Mouse (Mus musculus): ENCODE results near the gene Vasp.
"Not testable (repeated sequence)": the region's sequence is repeated elsewhere in the genome, so short reads cannot be mapped to it uniquely, and the experiment has no call there.

Vasp gene

DNA sequence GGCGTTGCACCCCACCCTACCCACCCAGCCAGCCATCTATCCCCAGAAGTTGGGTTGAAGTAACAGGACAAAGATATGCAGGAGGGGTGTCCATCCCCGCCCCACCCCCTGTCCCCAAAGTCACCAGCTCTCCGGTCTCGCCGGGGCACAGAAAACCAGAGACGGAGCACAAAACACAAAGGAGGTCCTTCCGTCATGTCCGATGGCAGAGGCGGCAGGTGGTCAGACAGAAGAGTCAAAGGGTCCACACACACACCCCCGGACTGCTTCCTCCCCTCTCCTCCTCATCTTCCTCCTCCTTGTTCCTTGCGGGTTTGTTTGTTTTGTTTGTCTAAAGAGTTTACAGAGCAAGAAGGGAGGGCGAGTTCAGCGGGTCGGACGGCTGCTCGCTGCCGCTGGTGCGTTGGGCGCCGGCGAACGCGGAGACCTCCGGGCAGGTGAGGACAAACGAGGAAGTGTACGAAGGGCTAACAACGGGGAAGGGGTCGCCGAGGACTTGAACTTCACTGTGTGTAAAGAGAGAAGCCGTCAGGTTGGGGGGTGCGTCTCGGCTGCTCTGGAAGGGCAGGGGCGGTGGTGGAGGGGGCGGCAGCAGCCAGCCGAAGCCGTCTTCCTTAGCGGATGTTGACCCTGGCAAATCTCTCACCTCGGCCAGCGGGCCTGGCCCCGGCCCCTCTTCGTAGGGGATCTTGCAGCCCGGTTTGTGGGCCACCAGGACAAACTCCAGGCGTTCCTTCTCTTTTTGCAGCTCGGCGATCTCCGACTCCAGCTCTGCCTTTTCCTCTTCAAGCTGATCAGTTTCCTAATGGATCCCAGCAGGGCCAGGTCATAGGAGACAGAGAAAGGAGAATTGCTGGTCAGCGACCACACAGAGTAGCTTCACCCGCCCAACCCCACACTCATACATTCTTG is 33.1 kb upstream of the Vasp start:
- peak; percentile 41 for DNase-seq (ENCODE audit: extremely low spot score, low spot score)

GRCm38 (mm10) chr7:19303770-19304169 is 32.2 kb upstream of the Vasp start:
- peak; percentile 91 for DNase-seq (ENCODE audit: extremely low spot score, low spot score)

- DNase-seq (ENCODE audit: extremely low spot score, low spot score), result no peak
Observed at GRCm38 (mm10) chr7:19303046-19303305, 31.4 kb upstream of the Vasp start.

- no peak for DNase-seq (ENCODE audit: extremely low spot score, low spot score)
Observed at GRCm38 (mm10) chr7:19302264-19303045, 30.8 kb upstream of the Vasp start.

DNA sequence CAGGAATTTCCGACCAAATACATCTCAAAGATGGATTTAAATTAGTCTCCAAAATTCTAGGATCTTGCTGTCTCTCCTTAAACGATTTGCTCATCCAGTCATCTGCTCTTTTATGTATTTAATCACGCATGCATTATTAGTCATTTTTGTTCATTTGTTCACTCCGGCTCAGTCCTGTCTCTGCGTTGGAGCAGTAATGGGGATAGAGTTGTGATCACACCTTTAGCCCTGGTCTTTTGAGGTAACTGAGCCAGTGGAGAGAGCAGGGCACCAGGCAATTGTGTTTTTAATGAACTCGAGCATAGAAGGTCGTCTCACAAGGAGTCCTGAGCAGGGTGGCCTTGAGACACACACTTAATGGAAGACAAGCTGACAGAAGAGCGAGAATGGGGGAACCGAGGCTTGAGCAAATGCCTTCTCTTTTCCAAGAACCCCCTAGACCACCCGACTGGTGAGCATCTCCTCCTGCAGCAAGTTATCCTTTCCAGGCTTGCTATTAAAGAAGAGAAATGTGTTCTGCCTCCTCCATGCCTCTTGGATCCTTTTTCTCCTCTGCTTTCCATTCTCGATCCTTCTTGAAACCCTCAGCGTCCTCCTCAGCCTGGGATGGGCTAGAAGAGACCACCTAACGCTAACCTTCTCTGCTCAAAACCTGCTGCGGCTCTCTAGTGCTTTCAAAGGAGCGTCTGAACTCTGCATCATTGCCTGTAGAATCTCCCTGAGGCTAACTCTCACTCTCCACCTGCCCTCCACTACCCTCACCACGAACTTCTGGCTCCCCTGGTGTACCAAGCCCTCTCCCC is 30.0 kb upstream of the Vasp start:
- no peak for DNase-seq (ENCODE audit: extremely low spot score, low spot score)

GRCm38 (mm10) chr7:19300501-19301421 is 29.1 kb upstream of the Vasp start:
- peak; percentile 79 for DNase-seq (ENCODE audit: extremely low spot score, low spot score)

GRCm38 (mm10) chr7:19299194-19299593 is 27.6 kb upstream of the Vasp start:
- peak; percentile 47 for DNase-seq (ENCODE audit: extremely low spot score, low spot score)

DNA sequence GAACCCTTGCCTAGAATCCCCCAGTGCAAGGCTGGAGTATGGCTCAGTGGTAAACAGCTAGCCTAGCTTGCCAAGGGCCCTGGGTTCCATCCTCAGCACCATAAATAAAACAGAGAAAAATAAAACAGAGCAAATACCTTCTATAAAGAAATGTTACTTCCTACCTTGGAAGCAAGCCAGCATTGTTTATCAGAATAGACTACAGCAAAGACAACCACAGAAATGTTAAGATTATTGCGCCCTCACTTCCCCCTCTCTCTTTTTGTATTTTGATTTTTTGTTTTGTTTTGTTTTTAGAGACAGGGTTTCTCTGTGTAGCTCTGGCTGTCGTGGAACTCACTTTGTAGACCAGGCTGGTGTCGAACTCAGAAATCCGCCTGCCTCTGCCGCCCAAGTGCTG is 26.2 kb upstream of the Vasp start:
- DNase-seq (ENCODE audit: extremely low spot score, low spot score), result no peak

- DNase-seq (ENCODE audit: extremely low spot score, low spot score), result no peak
Observed at GRCm38 (mm10) chr7:19297034-19297433, 25.4 kb upstream of the Vasp start.

GRCm38 (mm10) chr7:19295503-19296185 is 24.0 kb upstream of the Vasp start:
- peak; percentile 98 for DNase-seq (ENCODE audit: extremely low spot score, low spot score)

GRCm38 (mm10) chr7:19290969-19291596 is 19.5 kb upstream of the Vasp start:
- DNase-seq (ENCODE audit: extremely low spot score, low spot score), result peak; percentile 56

- peak; percentile 67 for DNase-seq (ENCODE audit: extremely low spot score, low spot score)
Observed at GRCm38 (mm10) chr7:19284763-19285162, 13.1 kb upstream of the Vasp start.

GRCm38 (mm10) chr7:19283406-19283804 is 11.8 kb upstream of the Vasp start:
- no peak for DNase-seq (ENCODE audit: extremely low spot score, low spot score)

GRCm38 (mm10) chr7:19282791-19283405 is 11.3 kb upstream of the Vasp start:
- peak; percentile 74 for DNase-seq (ENCODE audit: extremely low spot score, low spot score)

- DNase-seq (ENCODE audit: extremely low spot score, low spot score), result peak; percentile 84
Observed at GRCm38 (mm10) chr7:19282385-19282784, 10.8 kb upstream of the Vasp start, which contains the start of gene Rtn2. TSS of gene Rtn2 (plus strand) at chr7:19282624.

- DNase-seq (ENCODE audit: extremely low spot score, low spot score), result not testable (repeated sequence)
Observed at GRCm38 (mm10) chr7:19281680-19282304, 10.2 kb upstream of the Vasp start.

DNA sequence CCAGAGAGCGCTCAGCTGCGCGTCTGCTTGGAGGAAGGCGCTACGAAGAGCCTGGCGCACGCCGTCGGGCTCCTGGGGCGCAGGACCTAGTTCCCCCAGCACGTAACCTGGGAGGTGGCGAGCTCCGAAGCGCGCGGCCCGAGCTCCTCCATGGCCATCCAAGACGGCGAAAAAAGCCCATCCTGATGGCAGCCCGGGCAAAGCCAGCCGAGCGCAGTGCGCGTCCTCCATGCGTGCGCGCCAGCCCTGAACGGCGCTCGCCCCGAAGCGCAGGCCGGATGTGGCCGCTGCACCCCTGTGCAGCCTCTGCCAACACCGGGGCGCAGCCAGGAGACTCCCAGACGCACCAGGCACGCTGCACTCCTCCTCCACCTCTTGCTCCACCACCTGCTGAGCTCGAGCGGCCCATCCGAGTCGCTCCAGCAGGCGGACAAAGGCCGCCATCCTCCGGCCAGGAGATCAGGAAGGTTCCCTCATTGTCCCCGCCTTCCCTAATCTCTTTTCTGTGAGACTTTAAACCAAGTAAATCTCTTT is 8.0 kb upstream of the Vasp start, which contains the start of gene Ppm1n:
Ppm1n (minus strand) TSS at position 484 of the 534 bp plus-strand sequence.
- DNase-seq (ENCODE audit: extremely low spot score, low spot score), result peak; percentile 47

DNA sequence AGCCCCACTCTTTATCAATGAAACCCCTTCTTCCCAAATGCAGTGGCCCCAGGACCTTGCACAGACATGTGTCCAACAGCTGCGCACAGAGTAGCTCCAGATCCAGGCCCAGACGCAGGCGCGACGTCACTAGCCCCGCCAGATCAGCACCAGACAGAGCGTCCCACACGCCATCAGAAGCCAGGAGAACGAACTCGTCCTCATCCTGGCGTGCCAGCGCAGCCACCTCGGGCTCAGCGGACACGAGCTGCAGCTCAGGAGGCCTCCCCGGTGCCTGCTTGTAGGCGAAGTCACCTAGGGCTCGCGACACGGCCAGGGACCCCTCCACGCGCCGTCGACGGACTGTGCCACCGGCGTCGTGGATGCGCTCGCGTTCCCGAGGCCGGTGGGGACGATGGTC is 7.4 kb upstream of the Vasp start:
- peak; percentile 22 for DNase-seq (ENCODE audit: extremely low spot score, low spot score)
